Mouse (Mus musculus) testis, adult 2 months (tissue): ENCODE data around the gene Atrnl1. TPM values are rescaled to one million over a fixed set of nuclear protein-coding genes. Genes with fewer than 3 reads are reported as not detected.

Experiments
- H3K27ac ChIP-seq: fragments of 200-500 bp; 2 replicates; pipeline ENCODE4 v1.5.1; 2012; ENCODE audit warnings: low read depth, low read length; ENCODE audit not compliant: control insufficient read depth, insufficient read depth
- H3K27me3 ChIP-seq: fragments of 200-500 bp; 2 replicates; pipeline ENCODE4 v1.6.1; 2012; ENCODE audit warnings: mild to moderate bottlenecking, low read length, moderate library complexity; ENCODE audit not compliant: control insufficient read depth, insufficient read depth
- H3K36me3 ChIP-seq: fragments of 200-500 bp; 2 replicates; pipeline ENCODE4 v1.6.1; 2012; ENCODE audit warnings: mild to moderate bottlenecking, low read length; ENCODE audit not compliant: control insufficient read depth, insufficient read depth
- H3K4me1 ChIP-seq: fragments of 200-500 bp; 2 replicates; pipeline ENCODE4 v1.6.1; 2012; ENCODE audit warnings: low read length; ENCODE audit not compliant: control insufficient read depth, insufficient read depth
- H3K4me3 ChIP-seq: fragments of 200-500 bp; 2 replicates; pipeline ENCODE4 v1.5.1; 2012; ENCODE audit warnings: low read depth, mild to moderate bottlenecking, low read length, moderate library complexity, mixed read lengths; ENCODE audit not compliant: control insufficient read depth
- CTCF ChIP-seq: fragments of 200-500 bp; IDR thresholded peaks from 2 replicates; pipeline ENCODE4 v1.5.1; 2012; ENCODE audit warnings: low read depth, mild to moderate bottlenecking, inconsistent platforms, low read length, moderate library complexity; ENCODE audit not compliant: control insufficient read depth, insufficient read depth, insufficient replicate concordance
- POLR2A ChIP-seq: fragments of 200-500 bp; IDR thresholded peaks from 2 replicates; pipeline ENCODE4 v1.6.1; 2012; ENCODE audit warnings: low read depth, mild to moderate bottlenecking, inconsistent platforms, low read length, moderate library complexity; ENCODE audit not compliant: control insufficient read depth
- polyA plus RNA-seq: library from polyadenylated mRNA; depleted of rRNA; stranded (reverse); fragments of >200 nt; gene quantifications from 2 replicates; pipeline ENCODE4 v1.2.3, GENCODE M21; 2012

Atrnl1 gene
- polyA plus RNA-seq, 1 experiment, result 3.8 TPM

DNA sequence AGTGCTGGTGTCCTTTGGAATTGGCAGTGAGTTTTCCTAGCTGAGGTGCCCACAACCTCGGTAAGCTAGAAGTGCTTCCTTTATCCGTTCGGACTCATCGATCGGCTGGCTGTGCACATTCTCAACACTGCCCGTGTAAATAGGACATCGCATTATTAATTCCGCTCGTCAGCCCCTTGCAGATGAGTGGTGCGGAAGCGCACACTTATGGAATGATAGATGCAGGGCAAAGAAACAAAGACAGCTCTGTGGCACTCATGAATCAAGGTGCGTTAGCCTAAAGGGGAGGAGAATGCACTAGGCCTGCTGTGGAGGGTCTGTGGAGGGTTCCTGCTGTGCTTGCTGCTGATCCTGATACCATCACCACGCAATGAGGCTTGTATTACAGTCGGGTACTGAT, 474.0 kb downstream of the Atrnl1 start:
- no peak for TF ChIP-seq CTCF
- TF ChIP-seq POLR2A, result no peak
- H3K27ac ChIP-seq, result no peak overlapping the region
- no peaks in the 10 kb centered on the region for H3K27me3 ChIP-seq
- H3K4me1 ChIP-seq, result no peaks in the 10 kb centered on the region
- no peak overlapping the region for H3K4me3 ChIP-seq
- H3K36me3 ChIP-seq, result no peaks in the 10 kb centered on the region

DNA sequence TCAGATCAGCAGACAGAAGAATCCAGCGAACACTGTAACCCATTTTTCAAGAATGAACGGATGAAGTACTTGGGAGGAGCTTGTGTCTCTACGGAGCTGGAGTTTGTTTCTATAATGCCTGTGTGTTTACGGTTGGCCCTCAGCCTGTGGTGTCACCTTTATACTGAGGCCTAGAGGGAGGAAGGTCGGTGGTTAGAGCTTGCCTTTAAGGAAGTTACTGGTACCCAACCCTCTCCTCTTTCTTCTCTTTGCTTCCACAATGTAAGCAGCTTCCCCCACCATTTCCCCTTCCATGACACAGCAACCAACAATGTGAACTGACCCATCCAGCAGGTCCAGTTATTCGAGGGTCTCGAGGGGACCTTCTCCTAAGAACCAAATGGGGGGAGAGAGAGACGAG, 475.9 kb downstream of the Atrnl1 start:
- Histone ChIP-seq H3K4me3 (no peak overlapping the region), H3K27me3 (no peaks in the 10 kb centered on the region)
- TF ChIP-seq CTCF (no peak), POLR2A (no peak)

DNA sequence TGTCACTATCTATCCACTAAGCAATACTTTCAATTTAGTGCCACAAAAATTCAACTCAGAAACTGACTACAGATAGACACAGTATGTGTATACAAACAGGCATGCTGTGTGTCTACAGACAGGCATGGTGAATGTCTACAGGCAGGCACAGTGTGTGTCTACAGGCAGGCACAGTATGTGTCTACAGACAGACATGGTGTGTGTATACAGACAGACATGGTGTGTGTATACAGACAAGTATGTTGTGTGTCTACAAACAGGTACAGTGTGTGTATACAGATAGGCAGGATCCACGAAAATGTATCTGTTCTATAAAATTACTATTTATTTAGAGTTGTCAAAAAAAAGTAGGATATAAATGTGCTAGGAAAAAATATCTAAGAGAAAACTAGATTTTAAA, 477.1 kb downstream of the Atrnl1 start:
- no peaks in the 10 kb centered on the region for H3K27me3 ChIP-seq
- no peak overlapping the region for H3K27ac ChIP-seq
- TF ChIP-seq POLR2A, result no peak
- no peak for TF ChIP-seq CTCF
- no peaks in the 10 kb centered on the region for H3K36me3 ChIP-seq
- H3K4me3 ChIP-seq, result no peak overlapping the region
- no peaks in the 10 kb centered on the region for H3K4me1 ChIP-seq

More for the DNA sequence above, 475.9 kb downstream of the Atrnl1 start:
- Histone ChIP-seq H3K4me1 (no peaks in the 10 kb centered on the region), H3K36me3 (no peaks in the 10 kb centered on the region), H3K27ac (no peak overlapping the region)

DNA sequence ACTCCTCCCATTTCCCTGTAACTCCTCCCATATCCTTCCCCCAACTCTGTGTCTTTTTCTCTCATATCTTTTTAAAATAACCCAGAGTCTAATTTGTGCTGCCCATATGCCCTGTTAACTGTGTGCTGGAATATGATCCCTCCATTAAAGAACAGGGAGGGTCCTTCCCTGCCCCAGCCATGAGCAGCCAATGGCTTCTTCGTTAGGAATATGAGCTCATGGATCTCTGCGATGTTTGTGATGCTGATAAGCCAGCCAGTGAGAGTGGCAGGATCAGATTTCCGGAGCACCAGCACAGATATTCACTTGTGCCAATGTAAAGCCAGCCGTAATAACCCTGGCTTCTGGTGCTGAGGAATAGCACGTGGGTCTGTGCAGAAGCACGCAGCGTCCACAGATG, 477.6 kb downstream of the Atrnl1 start:
- Histone ChIP-seq H3K27ac (no peak overlapping the region), H3K36me3 (no peaks in the 10 kb centered on the region), H3K4me3 (no peak overlapping the region), H3K27me3 (no peaks in the 10 kb centered on the region), H3K4me1 (no peaks in the 10 kb centered on the region)
- TF ChIP-seq POLR2A, result no peak
- TF ChIP-seq CTCF, result no peak

DNA sequence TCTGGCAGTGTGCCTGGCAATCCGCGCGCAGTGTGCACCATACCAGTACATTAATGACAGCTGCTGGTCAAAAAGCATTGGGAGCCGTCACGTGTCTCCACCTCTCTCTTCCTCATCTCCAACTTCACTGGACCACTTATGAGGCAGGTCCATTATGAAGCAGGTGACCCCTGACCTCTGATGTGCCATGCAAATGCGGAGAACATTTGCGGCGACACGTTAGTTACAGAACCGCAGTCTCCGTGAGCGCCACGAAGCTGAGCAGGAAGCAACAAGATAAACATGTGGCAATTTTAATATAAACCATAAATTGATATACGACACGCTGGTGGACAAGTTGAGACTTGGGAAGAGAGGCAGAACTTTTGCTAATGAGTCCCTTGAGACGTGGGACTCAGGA, 481.1 kb downstream of the Atrnl1 start:
- Histone ChIP-seq H3K27me3 (no peaks in the 10 kb centered on the region), H3K27ac (no peak overlapping the region), H3K4me3 (no peak overlapping the region), H3K36me3 (no peaks in the 10 kb centered on the region), H3K4me1 (peaks cover 3% of the 10 kb centered on the region)
- TF ChIP-seq CTCF, result no peak
- no peak for TF ChIP-seq POLR2A

DNA sequence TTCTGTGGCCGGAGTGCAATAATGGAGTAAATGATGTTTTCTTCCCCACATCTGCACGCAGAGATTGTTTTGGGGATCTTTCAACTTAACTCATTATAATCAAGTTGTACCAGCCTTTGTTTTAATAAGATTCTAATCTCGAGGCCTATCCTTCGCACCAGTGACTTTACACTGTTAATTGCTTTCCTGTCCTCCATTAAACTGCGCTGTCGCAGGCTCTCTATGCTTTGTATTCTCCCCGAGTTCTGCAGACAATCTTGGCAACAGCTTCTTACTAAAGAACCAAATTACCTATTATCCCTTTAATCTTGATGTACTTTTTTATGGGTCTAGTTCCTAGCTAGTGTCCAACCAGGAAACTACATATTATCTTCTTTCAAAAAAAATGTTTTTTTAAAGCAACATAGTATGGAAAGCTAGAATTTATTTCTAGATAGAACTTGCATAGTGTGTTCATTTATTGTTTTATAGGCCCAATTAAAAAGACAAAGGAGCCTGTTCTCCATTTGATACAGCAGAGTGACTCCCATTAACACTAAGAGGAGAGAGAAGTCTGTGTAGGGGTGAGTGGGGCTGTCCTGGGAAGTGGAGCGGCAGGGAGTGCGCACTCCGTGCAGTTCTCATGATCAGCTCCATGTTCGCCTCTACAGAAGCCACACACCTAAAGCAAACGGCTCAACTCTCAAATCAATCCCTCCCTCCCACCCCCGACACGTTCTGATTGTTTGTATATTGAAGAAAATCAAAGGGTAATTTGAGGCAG, 484.1 kb downstream of the Atrnl1 start:
- Histone ChIP-seq H3K4me3 (no peak overlapping the region), H3K4me1 (peaks cover 3% of the 10 kb centered on the region), H3K27ac (no peak overlapping the region), H3K27me3 (no peaks in the 10 kb centered on the region), H3K36me3 (no peaks in the 10 kb centered on the region)
- TF ChIP-seq CTCF (no peak), POLR2A (no peak)

DNA sequence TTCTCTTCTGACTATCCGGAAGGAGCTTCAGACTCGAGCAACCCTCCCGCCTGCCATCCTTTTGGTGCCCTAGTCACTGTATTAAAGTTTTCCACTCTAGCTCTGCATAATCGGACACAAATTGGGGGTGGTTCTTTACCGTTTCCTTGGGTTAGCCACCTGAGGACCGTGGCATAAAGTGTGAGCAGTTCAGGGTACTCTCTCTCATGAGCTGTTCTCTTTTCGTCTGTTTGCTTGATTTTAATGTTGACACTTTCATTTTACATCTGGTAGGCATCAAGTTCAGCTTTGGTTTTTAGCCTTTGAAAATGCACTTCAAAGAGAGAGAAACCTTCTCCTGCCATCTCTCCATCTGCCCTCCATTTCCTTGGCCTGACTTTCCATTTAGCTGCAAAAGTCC, 484.9 kb downstream of the Atrnl1 start:
- no peak overlapping the region for H3K4me3 ChIP-seq
- no peaks in the 10 kb centered on the region for H3K36me3 ChIP-seq
- H3K27ac ChIP-seq, result no peak overlapping the region
- no peaks in the 10 kb centered on the region for H3K27me3 ChIP-seq
- H3K4me1 ChIP-seq, result peaks cover 3% of the 10 kb centered on the region
- TF ChIP-seq POLR2A (no peak), CTCF (no peak)

DNA sequence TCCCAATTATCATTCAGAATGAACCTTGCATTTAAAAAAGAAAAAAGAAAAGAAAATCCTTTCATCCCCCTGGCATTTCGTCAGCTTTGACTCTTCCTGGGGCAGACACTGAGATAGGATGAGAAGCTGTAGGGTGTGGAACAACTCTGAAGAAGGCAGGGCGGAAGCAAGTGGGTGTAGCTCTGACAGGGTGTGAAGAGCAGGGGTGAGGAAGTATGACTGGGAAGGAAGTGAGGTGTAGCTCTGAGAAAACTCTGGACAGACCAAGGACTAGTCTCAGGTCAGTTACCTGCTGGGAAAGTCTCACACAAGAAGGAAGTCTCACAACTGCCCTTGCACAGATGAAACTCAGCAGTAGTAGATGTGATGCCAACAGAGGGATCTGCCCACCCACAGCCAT, 486.4 kb downstream of the Atrnl1 start:
- Histone ChIP-seq H3K27ac (no peak overlapping the region), H3K4me3 (no peak overlapping the region), H3K4me1 (peaks cover 3% of the 10 kb centered on the region), H3K36me3 (no peaks in the 10 kb centered on the region), H3K27me3 (no peaks in the 10 kb centered on the region)
- TF ChIP-seq POLR2A, result no peak
- no peak for TF ChIP-seq CTCF
